Mouse (Mus musculus) cerebral cortex, adult 2 months (tissue): ENCODE data around the gene Msi2.

Experiments used
- WGBS: fragments of 180-500 bp; shearing (Covaris S2); methylation state at CpG from one replicate; pipeline ENCODE4 v1.1.7; 2018; 5-methylcytosine and 5-hydroxymethylcytosine counted together

The Msi2 gene

GRCm38 (mm10) chr11:88713479-88713878, 4.8 kb downstream of the Msi2 start:
- WGBS, result 67% methylated on average over 9 of the region's 9 CpGs

DNA sequence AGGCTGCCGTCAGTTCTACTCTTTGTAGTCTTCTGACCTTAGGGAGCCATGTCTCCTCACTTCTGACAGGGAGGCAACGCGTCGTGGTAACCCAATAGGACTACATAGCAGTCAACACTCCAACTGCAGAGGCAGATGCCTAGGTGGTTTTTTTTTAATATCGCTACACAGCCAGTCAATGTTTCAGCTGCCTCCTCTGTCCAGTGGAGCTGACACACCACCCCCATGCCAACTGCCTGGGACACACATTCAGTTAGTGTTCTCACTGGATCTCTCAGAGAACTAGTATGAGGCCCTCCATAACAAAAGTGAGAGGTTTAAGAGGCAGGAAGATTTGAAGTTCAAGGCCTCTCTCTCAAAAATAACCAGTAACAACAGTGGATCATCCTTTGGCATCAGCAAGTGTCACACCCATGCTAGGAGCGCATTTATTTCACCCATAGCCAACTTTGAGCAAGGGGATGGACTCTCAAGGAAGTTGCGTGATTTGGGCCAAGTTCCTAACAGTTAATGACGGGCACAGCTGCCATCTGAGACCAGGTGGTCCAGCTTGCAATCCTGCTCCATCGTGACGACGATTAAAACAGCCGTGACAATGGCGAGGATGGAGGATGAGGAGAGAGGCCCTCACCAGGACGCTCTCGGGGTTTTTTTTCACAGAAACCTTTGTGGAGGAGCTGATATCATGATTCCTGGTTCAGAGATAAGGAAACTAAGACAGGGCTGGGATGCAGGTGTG, 8.3 kb downstream of the Msi2 start:
- WGBS, result 87% methylated on average over 15 of the region's 15 CpGs

DNA sequence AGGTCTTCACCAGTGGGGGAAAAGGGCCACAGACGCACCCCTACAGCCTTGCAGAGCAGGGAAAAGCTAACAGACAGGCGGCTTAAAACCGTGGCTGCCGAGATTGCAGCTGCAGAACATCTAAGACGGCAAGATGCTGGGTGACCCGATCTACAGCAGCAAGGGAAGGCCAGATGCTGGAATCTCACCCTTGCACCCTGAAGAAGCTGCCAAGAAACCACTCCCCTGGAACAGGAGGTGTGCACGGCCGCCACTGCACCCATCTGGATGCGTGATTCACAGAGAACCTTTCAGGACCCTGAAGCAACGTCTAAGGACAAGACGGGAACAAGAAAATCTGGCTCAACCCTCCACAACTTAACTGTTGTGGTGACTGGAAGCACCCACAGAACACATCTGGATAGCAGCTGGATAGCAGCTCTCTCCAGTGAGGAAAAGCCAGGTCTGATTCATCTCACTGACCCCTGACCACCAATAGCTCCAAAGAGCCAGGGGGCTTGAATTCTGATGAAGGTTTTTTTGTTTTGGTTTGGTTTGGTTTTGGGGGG, 11.0 kb downstream of the Msi2 start:
- 90% methylated on average over 11 of the region's 11 CpGs for WGBS

DNA sequence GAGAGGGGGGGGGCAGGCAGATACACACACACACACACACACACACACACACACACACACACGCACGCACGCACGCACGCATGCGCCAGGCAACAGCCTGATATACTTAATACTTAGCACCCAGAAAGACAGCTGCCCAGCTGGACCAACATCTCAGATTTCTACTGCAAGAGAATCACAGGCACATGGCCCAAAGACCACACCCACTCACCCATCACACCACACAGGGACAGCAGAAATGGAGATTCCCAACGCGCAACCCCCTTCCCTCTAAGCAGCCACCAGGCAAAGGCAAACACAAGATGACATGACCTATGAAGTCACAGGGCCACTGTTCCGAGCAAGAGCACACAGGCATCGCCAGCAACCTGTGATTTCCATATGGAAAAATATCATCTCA, 13.6 kb downstream of the Msi2 start:
- 95% methylated on average over 10 of the region's 10 CpGs for WGBS

GRCm38 (mm10) chr11:88703220-88703619, 15.1 kb downstream of the Msi2 start:
- WGBS, result 76% methylated on average over 4 of the region's 4 CpGs

DNA sequence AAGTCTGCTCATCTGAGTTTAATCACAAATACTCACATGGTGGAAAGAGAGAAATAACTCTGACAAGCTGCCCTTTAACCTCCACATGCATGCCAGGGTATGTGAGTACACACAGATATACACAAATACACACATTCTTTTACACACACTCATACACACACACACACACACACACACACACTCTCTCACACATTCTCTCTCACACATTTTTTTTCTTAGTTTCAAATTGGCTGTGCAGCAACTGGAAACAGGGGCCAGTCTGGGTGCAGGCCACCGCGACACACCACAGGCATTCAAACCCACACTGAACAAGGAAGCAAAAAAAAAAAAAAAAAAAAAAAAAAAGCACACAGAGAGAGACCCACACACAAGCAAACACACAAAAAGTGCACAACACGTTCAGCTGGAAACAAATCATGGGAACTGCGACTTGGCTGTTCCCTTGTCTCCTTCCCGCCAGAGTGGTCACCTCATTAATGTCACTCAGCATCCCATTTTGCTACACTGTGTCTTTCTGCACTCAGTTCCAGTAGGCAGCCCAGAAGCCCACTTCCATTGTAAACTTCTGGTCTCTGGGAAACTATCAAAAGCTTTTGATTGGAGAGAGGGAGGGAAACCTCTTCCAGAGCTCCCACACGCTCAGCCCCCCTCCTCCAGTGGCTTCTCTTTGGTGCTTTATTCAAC, 16.2 kb downstream of the Msi2 start:
- 80% methylated on average over 6 of the region's 6 CpGs for WGBS

DNA sequence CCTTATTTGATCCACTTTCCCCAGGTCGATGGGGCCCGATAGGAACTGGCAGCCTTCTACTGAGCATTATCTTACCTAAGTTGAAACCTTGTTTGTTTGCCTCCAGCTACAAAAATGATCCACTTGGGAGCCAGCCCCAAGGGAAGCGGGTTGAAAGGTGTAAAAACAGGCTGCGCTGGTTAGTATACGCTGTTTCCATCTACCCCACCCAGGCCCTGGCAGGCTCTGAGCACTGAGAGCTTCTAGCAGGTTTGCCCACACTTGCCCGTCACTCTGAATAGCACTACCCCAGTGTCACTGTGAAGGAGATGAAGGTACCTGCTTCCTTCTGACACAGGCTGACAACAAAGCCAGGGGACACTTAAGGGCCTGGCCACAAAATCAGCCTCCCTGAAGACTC, 17.3 kb downstream of the Msi2 start:
- 91% methylated on average over 6 of the region's 6 CpGs for WGBS

DNA sequence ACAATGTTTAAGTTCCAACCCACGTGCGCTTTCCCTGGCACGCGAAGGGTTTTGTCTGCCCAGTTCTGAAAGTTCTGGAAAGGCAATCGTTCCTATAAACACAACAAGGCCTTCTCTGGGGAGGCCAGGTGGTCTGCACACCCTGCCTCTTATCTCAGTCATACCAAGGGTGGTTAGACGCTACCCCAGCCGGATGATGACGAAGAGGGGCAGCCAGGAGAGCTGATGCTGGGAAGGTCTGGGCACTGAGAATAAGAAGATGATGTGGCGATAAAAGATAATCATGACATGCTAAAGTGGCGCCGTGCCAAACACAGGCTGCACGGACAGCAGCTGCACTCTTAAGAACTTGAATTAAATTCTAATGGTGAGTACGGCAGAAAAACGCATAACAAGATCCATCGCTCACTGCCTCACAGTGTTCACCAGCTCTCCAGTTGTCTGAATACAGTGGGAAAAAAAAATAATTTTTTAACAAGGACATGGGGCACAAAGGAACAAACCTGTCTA, 18.1 kb downstream of the Msi2 start:
- WGBS, result 91% methylated on average over 15 of the region's 15 CpGs

DNA sequence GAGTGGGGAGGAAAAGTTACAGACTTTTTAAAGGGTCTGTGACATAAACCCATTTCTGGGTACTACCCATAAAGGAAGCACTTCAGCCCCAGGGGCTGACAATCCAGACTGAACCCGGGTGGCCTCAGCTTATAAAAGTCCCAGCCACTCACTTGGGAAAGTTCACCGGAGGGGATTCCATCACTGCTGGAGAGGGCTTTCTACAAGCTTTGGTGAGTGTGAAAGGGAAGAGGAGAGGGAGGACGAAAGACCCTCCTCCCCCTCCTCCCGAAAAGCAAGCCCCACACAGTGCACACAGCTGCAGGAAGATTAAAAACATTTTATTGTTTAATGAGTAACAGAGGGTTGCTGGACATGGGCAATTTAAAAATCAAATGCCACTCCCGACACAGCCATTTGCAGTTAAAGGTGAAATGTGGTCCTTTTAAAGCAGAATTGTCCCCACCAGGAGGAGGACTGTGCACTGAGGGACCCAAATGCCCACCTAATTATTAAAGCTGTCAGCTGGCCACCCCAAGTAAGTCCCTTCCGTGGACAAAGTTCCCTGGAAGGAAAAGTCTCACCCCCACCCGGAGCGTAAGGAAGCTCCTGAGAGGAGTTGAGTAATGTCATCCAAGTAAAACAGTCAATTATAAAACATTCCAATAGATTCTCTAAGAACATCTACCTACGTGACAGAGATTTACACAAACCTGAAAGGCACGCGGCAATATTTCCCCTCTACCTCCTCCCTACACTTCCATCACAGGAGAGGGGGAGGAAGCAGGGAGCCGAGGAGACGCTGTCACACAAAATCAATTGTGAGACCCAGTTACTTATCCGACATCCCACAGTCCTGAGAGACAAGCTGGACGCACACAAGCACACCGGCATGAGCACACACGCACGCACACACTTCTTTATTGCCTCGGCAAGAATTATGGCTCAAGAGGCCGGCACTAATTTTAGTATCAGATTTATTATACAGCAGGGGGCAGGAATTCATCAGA, 24.1 kb downstream of the Msi2 start:
- WGBS, result 71% methylated on average over 20 of the region's 20 CpGs

- WGBS, result 81% methylated on average over 13 of the region's 13 CpGs
Measured at GRCm38 (mm10) chr11:88693002-88693769, 25.1 kb downstream of the Msi2 start.

DNA sequence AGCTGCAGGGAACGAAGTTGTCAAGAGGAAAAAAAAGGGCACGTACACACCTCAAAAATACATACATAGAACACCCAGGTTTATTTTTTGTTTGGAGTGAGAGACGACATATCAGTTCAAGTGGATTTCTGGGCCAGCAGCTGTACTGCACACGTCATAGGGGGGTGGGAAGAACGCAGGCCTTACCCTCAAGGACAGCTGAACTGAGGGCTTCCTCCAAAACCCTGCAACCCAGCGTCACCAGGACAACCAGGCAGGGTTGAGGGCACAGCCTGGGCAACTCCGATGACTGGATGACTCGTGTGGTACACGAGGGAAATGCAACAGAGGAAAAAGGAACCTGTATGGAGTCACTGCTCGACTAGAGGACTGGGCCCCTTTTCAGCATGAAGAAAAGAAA, 25.9 kb downstream of the Msi2 start:
- 64% methylated on average over 10 of the region's 10 CpGs for WGBS

GRCm38 (mm10) chr11:88690556-88691287, 27.6 kb downstream of the Msi2 start:
- WGBS, result 57% methylated on average over 12 of the region's 12 CpGs

DNA sequence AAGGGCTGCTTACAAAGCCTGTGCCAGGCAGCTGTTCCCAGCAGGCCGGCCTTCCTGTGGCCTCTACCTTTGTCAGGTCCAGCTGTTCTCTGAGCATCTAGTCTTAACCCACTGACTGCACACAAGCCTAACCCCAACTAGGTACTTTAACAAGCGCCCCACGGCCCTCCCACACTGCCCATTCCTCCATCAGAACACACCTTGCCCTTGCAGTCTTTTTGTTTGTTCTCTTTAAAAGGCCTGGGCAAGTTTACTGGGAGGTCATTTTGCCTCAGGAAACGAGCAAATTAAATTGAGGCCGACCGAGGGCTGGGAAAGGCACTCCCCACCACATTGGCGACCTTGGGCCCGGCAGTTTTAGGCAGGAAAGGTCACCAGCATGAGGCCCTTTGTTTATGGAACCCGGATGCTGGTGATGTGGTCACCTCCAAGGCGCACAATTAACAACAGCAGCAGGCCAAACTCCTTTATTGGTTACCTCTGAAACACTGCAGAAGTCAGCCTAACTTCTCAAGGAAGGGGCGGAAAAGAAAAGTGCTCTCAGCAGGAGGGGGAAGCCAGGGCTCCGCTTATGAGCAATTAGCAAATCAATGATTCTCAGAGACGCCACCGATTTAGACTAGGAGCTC, 28.4 kb downstream of the Msi2 start:
- 68% methylated on average over 14 of the region's 14 CpGs for WGBS

DNA sequence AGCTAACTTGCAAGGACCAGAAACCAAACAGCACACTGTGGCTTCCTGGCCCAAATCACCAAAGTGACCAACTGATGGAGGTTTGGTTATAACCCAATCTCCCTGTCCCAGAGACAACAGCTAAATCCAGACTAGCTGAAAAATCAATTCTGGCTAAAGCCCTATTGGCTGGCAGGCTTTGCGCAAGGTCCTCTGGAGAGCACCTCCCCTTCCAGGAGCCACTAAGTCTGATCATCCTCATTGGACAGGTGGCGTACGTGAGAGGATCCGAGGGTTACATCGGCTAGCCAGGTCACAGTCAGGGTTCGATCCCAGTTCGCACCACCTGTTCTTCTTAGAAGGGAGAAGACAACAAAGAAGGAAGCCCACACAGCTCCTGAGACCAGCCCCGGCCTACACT, 29.7 kb downstream of the Msi2 start:
- over 99% methylated on average over 8 of the region's 8 CpGs for WGBS

DNA sequence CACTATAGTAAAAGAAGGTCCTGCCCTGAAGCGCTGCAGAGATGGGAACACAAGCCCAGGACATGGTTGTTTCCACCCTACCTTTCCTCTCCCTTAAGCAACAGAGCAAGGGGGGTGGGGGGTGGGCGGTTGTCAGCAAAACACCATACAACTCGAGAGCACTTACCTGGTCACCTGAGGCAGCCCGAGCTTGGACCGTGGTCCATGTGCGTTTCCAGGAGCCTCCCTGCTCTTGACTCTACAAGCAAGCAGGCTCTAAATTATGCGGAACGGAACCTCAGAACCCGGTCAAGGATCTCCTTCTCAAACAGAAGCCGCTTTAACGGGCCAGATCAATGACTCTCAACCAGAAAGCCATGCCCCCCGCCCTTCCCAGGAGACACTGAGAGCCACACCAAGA, 30.6 kb downstream of the Msi2 start:
- 90% methylated on average over 12 of the region's 12 CpGs for WGBS

- 75% methylated on average over 5 of the region's 5 CpGs for WGBS
Measured at GRCm38 (mm10) chr11:88687010-88687409, 31.3 kb downstream of the Msi2 start.

DNA sequence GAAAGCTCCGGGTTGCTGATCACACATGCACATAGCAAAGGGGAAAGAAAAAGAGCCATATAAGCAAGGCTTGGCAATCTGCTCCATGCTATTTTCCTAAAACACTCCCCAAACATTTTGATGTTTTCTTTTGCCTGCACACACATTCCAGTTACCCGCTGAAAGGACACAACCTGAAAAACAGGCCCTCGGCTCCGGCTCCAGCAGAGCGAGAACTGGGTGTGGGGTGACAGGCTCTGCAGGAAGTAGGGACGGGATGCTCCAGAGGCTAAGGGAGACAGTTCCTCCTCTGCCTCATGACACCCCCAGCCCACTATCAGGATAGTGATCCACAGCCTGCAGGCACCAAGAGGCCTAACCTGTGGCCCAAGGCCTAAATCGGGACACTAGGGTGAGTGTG, 32.3 kb downstream of the Msi2 start:
- WGBS, result 82% methylated on average over 7 of the region's 7 CpGs

- WGBS, result 69% methylated on average over 14 of the region's 14 CpGs
Measured at GRCm38 (mm10) chr11:88683026-88683770, 35.1 kb downstream of the Msi2 start.

GRCm38 (mm10) chr11:88677350-88677749, 41.0 kb downstream of the Msi2 start:
- 66% methylated on average over 7 of the region's 7 CpGs for WGBS
